Mouse (Mus musculus) forebrain, embryonic 14.5 days (tissue): ENCODE data around the gene Ube4b. TPM values are rescaled to one million over a fixed set of nuclear protein-coding genes. Genes with fewer than 3 reads are reported as not detected.

ENCODE experiments used
- ATAC-seq: fragments of 200-750 bp; cut with Nextera tagmentation; 2 replicates; pipeline ENCODE4 v1.8.0; 2017; ENCODE audit warnings: mild to moderate bottlenecking, moderate library complexity
- DNase-seq: peaks from one replicate; pipeline ENCODE4 v3.0.0-alpha.2; 2015; ENCODE audit warnings: low spot score
- H3K27ac ChIP-seq: fragments of 300-500 bp; sonication (generic); 2 replicates; pipeline ENCODE4 v1.5.1; 2014; ENCODE audit warnings: low read depth, mild to moderate bottlenecking, control low read depth, low read length, moderate library complexity
- H3K27me3 ChIP-seq: fragments of 300-500 bp; sonication (generic); replicated peaks from 2 replicates; pipeline ENCODE4 v1.6.1; 2014; ENCODE audit warnings: low read length, control low read depth, mixed read lengths; ENCODE audit not compliant: control insufficient read depth, insufficient read depth
- H3K36me3 ChIP-seq: fragments of 300-500 bp; sonication (generic); 2 replicates; pipeline ENCODE4 v1.6.1; 2014; ENCODE audit warnings: low read length, control low read depth; ENCODE audit not compliant: control insufficient read depth, insufficient read depth
- H3K4me1 ChIP-seq: fragments of 300-500 bp; sonication (generic); 2 replicates; pipeline ENCODE4 v1.6.1; 2014; ENCODE audit warnings: antibody characterized with exemption, low read length, control low read depth; ENCODE audit not compliant: control insufficient read depth, insufficient read depth
- H3K4me2 ChIP-seq: fragments of 300-500 bp; sonication (generic); 2 replicates; pipeline ENCODE4 v1.6.1; 2014; ENCODE audit warnings: mild to moderate bottlenecking, control low read depth, low read length
- H3K4me3 ChIP-seq: fragments of 300-500 bp; sonication (generic); 2 replicates; pipeline ENCODE4 v1.5.1; 2014; ENCODE audit warnings: low read depth, low read length, control low read depth
- H3K9ac ChIP-seq: fragments of 300-500 bp; sonication (generic); 2 replicates; pipeline ENCODE4 v1.6.1; 2014; ENCODE audit warnings: mild to moderate bottlenecking, low read length, control low read depth, moderate library complexity
- H3K9me3 ChIP-seq: fragments of 300-500 bp; sonication (generic); replicated peaks from 2 replicates; pipeline ENCODE4 v1.6.1; 2016; ENCODE audit warnings: low read length, control low read depth, mixed read lengths; ENCODE audit not compliant: control insufficient read depth
- WGBS: fragments of 180-500 bp; shearing (Covaris S2); extraction: QIAGEN DNeasy Blood & Tissue Kit; methylation state at CpG from one replicate; pipeline ENCODE4 v1.1.7; 2014; 5-methylcytosine and 5-hydroxymethylcytosine counted together
- polyA plus RNA-seq: library from polyadenylated mRNA; unstranded; fragments of >200 nt; fragmentation: Nextera tagmentation; extraction: Ambion mirVana; gene quantifications from 2 replicates; pipeline ENCODE4 v1.2.1, GENCODE M21; 2014

Ube4b gene
- polyA plus RNA-seq, 1 experiment from 2014 or later = 34.3 TPM

- 86% methylated on average over 11 of the region's 11 CpGs for WGBS
- ATAC-seq = no peak
- no peaks in the 10 kb centered on the region for H3K27me3 ChIP-seq
- H3K4me3 ChIP-seq = no peak overlapping the region
- no peak overlapping the region for H3K27ac ChIP-seq
- no peak overlapping the region for H3K4me2 ChIP-seq
- no peak overlapping the region for H3K9ac ChIP-seq
- H3K4me1 ChIP-seq = peaks cover 11% of the 10 kb centered on the region; the same call in 1 of the 2 replicates
- no peak for DNase-seq
- no peaks in the 10 kb centered on the region for H3K36me3 ChIP-seq
- H3K9me3 ChIP-seq = no peaks in the 10 kb centered on the region
Observed at GRCm38 (mm10) chr4:149314275-149314837, 112.2 kb downstream of the Ube4b start.

- Histone ChIP-seq H3K4me1 (peaks cover 9% of the 10 kb centered on the region; the same call in 1 of the 2 replicates), H3K36me3 (no peaks in the 10 kb centered on the region), H3K9ac (no peak overlapping the region), H3K27me3 (no peaks in the 10 kb centered on the region), H3K27ac (no peak overlapping the region), H3K4me2 (no peak overlapping the region), H3K9me3 (no peaks in the 10 kb centered on the region), H3K4me3 (no peak overlapping the region)
- ATAC-seq = no peak
- no peak for DNase-seq
- 79% methylated on average over 12 of the region's 12 CpGs for WGBS
Observed at GRCm38 (mm10) chr4:149313558-149314253, 112.8 kb downstream of the Ube4b start.

GRCm38 (mm10) chr4:149311996-149312395, 114.6 kb downstream of the Ube4b start:
- Histone ChIP-seq H3K36me3 (no peaks in the 10 kb centered on the region), H3K4me1 (peaks cover 4% of the 10 kb centered on the region; the same call in 1 of the 2 replicates), H3K4me2 (no peak overlapping the region), H3K27me3 (no peaks in the 10 kb centered on the region), H3K4me3 (no peak overlapping the region), H3K27ac (no peak overlapping the region), H3K9ac (no peak overlapping the region), H3K9me3 (no peaks in the 10 kb centered on the region)
- DNase-seq (no peak), ATAC-seq (no peak)
- WGBS = 81% methylated on average over 5 of the region's 5 CpGs

GRCm38 (mm10) chr4:149308491-149308820, 118.1 kb downstream of the Ube4b start:
- Histone ChIP-seq H3K9ac (peak overlapping the region; percentile 83), H3K36me3 (no peaks in the 10 kb centered on the region), H3K4me2 (peak overlapping the region; percentile 65), H3K4me3 (peak overlapping the region; percentile 100), H3K27me3 (no peaks in the 10 kb centered on the region), H3K27ac (peak overlapping the region; percentile 97), H3K9me3 (no peaks in the 10 kb centered on the region), H3K4me1 (peaks cover 20% of the 10 kb centered on the region)
- no peak for ATAC-seq
- no peak for DNase-seq
- 14% methylated on average over 3 of the region's 3 CpGs for WGBS

- peak within 1 kb of the TSS; percentile 100 for H3K4me3 ChIP-seq
- H3K4me2 ChIP-seq = peak within 1 kb of the TSS; percentile 86
- peak within 1 kb of the TSS; percentile 99 for H3K9ac ChIP-seq
- DNase-seq (peak; percentile 98), ATAC-seq (peak; percentile 96)
- peak within 1 kb of the TSS; percentile 97 for H3K27ac ChIP-seq
- no peaks in the 10 kb centered on the region for H3K9me3 ChIP-seq
- H3K4me1 ChIP-seq = peaks cover 26% of the 10 kb centered on the region
- no peaks in the 10 kb centered on the region for H3K36me3 ChIP-seq
- H3K27me3 ChIP-seq = no peaks in the 10 kb centered on the region
- under 1% methylated on average over 76 of the region's 79 CpGs for WGBS
Observed at GRCm38 (mm10) chr4:149307596-149308490, 118.7 kb downstream of the Ube4b start, which contains the start of gene Kif1b. Kif1b (minus strand) TSS chr4:149307693.

GRCm38 (mm10) chr4:149306712-149307595, 119.6 kb downstream of the Ube4b start:
- peak overlapping the region; percentile 86 for H3K4me2 ChIP-seq
- H3K9ac ChIP-seq = peak overlapping the region; percentile 99
- H3K9me3 ChIP-seq = no peaks in the 10 kb centered on the region
- ATAC-seq = peak; percentile 44
- no peaks in the 10 kb centered on the region for H3K36me3 ChIP-seq
- H3K27me3 ChIP-seq = no peaks in the 10 kb centered on the region
- H3K27ac ChIP-seq = peak overlapping the region; percentile 97
- peak; percentile 79 for DNase-seq
- peaks cover 33% of the 10 kb centered on the region for H3K4me1 ChIP-seq
- peak overlapping the region; percentile 100 for H3K4me3 ChIP-seq
- under 1% methylated on average over 81 of the region's 83 CpGs for WGBS

GRCm38 (mm10) chr4:149305761-149306711, 120.5 kb downstream of the Ube4b start:
- WGBS = 24% methylated on average over 14 of the region's 14 CpGs
- peak overlapping the region; percentile 97 for H3K27ac ChIP-seq
- H3K4me2 ChIP-seq = peak overlapping the region; percentile 86
- no peaks in the 10 kb centered on the region for H3K36me3 ChIP-seq
- ATAC-seq = no peak
- H3K4me1 ChIP-seq = peaks cover 38% of the 10 kb centered on the region
- H3K4me3 ChIP-seq = peak overlapping the region; percentile 100
- H3K27me3 ChIP-seq = no peaks in the 10 kb centered on the region
- no peaks in the 10 kb centered on the region for H3K9me3 ChIP-seq
- H3K9ac ChIP-seq = peak overlapping the region; percentile 99
- peak; percentile 28 for DNase-seq
